Mouse (Mus musculus) cerebellum, adult 11 months (tissue): ENCODE measurements around the gene Cox15.

Experiments
- DNase-seq: peaks from one replicate; pipeline ENCODE4 v3.0.0; 2022

Gene Cox15

DNA sequence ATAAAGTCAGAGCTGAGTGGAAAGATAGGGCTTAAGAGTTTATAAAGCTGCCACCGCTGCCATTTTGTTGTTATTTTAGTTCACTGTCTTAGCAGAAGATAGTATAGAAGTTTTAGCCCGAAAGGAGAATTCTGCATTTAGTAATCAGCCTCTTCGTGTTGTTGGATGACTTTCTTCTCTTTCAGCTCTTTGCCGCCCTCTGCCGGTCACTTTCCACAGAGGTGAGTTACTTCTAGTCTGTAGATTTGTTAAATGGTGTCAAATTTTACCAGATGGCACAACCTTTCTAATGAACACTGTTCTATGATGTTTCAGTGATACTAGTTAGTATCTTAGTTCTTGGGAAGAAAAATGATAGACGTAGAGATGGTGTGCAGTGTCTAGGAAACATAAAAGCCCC lies 7.7 kb upstream of the Cox15 start:
- DNase-seq = peak; percentile 49

DNA sequence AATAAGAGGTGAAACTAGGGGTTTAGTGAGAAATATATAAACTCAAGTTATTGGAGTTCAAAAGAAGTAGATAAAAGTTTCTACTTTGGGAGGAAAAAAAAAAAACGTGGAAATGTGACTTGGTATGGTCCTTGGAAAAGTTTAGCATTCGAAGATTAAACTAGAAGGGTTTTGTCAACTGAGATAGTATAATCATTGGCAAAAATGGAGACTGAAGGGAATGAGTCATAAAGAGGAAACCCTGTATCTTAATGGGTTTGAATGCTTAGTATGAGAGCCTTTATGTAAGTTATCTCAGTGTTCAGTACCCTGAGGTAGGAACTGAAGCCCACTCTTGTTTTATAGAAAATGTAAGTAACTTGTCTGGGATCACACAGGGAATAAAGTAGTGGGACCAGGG lies 2.1 kb upstream of the Cox15 start:
- no peak for DNase-seq

DNA sequence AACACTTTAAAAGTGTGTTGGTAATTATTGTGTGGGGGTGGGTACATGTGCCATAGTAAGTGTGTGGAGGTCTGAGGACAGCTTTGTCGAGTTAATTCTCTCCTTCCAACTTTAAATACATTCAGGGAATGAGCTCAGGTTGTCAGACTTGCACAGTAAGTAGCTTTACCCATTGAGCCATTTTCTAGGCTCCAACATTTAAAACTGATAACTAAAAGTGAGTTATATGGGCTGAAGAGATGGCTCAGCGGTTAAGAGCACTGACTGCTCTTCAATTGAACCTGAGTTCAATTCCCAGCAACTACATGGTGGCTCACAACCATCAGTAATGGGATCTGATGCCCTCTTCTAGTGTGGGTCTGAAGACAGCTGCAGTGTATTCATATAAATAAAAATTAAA lies 1.4 kb upstream of the Cox15 start:
- DNase-seq = no peak

DNA sequence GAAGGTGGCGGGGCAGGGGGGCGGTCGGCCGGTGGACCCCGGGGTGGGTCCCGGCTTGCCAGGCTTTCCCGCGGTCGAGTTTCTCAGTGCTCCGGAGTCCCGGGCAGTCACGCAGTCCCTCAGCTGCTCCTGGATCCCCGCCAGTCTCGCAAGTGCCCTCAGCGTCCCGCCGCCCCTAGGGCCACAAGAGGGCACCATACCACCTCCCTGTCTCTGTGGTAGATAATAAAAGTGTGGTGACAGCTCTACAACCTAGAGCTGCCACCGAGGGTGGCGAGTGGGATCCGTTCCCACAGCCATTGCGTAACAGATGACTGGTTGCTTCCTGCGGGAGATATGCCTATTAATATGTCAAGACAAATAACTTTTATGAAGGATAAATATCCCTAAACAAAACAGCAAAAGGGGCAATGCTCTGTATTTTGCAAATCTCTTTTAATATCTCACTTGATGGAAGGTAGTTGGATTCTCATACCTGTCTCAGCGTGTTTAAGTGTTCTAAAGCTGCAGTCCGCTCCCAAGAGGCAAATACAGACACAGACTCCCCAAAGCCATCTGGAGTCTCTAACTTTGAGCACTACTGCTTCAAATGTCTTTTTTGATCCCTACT lies 531 bp upstream of the Cox15 start:
- DNase-seq = peak; percentile 90

DNA sequence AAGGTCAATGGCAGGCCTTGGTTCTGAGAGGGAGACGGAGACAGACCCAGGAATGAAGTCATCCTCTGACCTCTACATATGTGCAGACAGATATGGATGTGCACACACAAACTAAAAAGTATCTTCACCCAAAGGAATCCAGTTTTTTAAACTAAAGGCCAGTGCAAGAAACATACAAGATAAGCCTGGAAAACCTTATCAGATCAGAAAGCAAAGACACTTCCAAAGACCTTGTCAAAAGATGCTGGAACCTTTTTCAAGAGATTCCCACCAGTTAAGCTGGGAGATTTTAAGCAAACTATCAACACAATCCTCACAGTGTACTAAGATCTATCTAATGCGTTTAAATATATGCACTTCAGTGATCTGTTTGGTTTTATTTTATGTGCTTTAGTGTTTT lies 2.8 kb downstream of the Cox15 start:
- DNase-seq = no peak

DNA sequence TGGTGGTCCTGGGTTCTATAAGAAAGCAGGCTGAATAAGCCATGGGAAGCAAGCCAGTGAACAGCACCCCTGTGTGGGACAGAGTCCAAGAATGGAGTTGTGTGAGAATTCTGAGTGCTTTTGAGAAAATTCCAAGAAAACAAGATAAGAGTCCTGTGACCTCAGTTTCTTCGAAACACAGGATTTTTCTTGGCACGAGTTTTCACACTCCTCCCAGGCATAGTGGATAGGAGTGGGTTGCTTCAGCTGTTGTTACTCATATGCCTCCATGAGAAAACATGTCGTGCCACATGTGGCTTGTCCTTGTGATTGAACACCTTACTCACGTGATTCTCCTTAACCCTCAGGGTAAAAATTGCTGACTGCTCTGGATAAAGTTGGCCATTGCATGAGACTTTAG lies 4.9 kb downstream of the Cox15 start:
- no peak for DNase-seq

DNA sequence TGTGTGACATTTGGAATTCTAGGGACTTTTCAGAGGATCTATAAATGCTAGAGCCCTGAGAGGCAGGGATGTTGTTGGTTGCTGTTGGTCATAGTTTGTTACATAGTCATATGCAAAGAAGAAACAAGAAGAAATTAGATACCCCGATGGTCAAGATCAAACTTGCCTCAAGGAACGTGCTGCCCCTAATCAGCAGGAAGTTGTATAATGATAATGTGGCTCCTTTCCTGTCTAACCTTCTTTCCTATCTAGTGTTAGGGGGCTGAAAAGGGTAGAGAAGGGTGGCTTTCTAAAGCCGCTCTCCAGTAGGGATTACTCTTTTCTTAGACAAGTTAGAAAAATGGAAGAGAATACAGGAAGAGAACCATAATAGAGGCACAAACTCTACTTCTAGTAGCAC lies 7.1 kb downstream of the Cox15 start:
- no peak for DNase-seq

DNA sequence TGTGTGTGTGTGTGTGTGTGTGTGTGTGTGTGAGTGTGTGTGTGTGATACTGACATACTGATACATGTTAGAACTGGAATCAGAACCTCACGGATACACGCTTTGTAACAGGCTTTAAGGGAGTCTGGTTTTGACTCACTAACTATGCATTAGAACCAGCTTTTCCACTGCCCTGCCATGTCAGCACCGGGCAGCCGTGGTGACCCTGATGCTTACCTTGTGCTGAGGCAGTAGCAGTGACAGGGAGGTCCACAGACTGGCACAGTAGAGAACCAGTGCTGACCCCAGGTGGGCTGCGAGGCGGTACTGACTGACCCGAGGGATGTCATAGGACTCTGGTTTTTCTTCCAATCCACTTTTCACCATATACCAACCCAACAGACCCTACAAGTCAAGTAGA lies 9.4 kb downstream of the Cox15 start:
- DNase-seq = no peak

DNA sequence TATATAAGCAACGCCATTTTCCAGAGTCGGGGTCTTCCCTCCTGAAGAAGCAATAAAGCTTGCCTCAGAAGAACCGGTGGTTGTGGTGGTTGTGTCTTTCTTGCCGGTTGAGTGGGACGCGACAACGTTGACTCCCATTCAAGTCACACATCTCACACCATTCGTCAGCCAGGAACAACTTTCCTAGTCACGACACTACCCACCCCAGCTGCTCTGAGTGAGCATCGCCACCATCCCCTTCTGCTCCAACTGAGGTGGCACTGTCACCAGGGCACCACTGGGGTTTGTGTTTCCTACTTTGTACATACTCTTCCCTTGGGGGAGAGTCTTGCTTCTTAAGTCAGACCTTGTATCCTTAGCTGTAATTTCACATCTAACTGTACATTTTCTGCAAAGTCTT lies 14.4 kb downstream of the Cox15 start:
- no peak for DNase-seq

DNA sequence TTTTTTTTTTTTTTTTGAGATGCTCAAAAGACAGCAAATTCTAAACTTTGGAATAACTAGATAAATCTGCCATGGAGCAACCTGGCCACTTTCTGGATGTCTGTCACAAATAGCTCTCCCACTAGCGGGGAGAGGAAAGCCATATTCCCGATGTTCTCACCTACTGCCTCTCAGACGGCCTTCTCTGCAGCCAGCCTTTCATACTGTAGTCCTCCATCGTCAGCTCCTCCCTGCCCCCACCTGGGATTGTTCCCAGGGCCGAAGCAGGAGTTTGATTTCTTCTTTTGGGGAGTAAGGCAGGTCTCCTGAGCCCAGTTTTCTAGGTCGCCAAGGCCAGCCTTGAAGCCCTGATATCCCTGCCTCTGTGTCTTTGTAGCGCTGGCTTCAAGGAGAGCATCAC lies 21.6 kb downstream of the Cox15 start:
- DNase-seq = no peak

DNA sequence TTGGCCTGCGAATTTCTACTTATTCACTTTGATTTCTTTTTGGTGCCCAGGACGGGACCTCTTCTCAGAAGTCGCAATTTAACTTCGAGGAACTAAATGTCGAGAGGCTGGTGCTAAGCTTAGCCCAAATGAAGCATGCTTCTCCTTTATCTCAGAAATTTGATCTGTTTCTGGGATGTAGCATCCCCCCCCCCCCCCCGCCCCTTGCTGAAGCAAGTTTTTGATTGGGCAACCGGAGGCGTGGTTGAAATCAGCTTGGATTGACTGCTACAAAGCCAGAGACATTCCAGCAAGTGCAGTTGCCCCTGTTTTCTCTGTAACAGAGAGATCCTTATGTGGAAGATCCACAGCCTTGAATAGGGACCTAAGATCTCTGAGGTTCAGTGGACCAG lies 22.8 kb downstream of the Cox15 start:
- DNase-seq = no peak

DNA sequence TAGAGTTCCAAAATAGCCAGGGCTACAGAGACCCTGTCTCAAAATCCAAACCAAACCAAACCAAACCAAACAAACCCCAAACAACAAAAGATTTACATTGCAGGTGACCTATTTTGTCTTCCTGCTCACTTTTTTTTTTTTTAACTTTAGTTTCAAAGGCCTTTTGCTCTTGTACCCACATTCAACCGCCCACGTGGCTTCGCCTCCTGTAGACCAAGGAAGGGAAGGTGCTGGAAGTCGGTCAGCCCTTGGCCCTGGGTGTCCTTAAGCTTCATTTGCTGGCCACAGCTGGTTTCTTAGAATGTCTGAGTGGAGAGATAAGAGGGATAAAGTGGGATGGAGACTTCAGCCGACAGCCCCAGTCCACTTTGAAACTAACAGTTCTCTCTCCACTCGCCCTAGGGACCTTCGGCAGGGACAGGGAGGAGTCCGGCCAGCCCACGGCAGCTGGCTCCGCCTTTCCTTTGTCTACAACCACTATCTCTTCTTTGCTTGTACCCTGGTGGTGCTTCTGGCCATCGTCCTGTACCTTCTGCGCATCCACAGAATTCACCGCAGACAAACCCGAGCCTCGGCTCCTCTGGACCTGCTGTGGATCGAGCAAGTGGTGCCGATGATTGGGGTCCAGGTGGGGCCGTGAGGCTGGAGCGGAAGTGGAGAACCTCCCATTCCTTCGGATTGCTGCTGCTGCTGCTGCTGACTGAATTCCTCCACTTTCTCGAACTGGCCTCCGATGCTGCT lies 23.3 kb downstream of the Cox15 start:
- DNase-seq = no peak

DNA sequence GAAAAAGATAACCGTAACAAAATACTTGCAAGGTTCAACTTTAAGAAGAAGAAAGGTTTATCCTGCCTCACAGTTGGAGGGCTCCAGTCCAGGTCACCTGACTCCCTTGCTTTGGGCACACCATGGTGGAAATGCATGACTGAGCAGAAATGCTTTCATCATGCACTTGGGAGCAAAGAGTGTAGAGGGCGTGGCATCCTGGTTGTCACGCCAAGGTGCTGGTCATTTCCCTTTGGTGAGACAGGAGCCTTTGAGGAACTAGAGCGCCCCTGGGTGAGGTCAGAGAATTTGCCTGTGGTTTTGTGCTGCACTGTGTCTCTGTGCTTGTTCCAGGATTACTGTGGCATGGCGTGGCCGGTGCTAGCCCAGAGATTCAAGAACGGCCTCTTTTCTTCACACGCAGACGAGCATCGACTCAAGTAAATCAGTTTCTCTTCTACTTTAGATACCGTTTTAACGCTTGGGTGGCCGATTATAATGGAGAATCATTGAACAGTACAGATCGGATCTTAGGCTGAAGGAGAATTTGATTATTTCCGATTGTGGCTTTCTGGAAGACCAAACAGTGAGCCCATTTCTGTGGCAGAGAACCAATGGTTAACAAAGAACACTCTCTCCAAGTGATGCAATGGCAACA lies 26.2 kb downstream of the Cox15 start:
- DNase-seq = no peak

DNA sequence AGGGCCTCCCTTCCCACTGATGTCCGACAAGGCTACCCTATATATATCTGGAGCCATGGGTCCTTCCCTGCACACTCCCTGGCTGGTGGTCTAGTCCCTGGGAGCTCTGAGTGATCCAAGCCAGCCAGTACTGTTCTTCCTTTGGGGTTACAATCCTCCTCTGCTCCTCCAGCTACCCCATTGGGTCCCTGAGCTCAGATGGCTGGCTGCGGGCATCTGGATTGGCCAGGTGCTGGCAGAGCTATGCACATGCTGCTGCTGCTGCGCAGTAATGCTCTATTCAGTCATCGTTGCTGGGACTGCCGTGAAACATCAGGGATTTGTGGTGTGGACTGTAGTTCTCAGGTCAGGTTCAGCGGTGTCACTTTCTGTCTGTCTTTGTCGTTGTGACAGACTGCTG lies 28.0 kb downstream of the Cox15 start:
- DNase-seq = no peak

DNA sequence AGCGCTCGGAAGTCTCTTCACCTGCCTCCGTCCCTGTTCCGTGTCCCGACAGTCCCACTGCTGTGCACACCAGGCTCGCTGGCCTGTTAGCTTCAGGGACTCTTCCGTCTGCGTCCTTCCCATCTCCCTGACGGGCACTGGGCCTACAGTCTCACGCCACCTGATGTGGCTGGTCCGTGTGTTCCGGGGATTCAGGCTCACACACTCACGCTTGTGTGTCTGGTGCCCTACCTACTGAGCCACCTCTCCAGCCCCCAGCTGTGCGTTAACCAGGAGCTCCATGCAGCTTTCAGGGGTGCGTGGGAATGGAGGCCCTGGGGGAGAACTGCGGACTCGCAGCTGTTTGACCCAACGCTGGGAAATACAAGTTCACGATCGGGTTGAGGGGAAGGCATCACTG lies 28.6 kb downstream of the Cox15 start:
- DNase-seq = no peak

DNA sequence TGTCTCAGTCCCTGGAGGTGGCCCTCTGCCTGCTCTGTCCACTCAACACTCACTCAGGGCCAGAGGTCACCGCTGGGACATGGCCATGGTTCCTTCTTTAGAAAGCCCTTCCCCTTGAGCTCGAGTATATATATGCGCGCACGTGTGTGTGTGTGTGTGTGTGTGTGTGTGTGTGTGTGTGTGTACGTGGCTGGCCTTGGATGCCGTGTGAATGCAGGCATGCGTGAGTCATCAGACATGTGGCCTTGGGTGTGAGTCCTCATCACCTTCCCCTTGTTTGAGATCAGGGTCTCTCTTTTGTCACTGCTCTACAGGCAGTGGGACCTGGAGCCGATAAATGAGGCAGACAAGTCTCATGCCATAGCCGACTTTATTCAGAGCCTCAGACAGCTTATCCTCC lies 29.3 kb downstream of the Cox15 start:
- DNase-seq = no peak

DNA sequence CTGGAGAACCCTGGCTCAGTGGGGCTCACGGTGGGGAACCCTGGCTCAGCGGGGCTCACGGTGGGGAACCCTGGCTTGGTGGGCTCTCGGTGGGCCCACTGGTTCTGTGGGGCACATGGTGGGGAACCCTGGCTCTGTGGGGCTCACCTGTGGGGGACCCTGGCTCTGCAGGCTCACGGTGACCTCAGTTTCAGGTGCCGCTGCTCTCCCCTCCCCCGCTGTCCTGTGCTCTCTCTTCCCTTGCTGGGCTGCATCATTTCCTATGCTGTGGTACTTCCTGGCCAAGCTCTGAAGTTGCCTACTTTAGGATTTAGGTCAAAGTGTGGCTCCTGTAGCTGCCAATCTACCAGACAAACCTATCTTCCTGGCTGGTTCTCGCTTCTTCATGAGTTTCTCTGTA lies 29.9 kb downstream of the Cox15 start:
- DNase-seq = no peak

DNA sequence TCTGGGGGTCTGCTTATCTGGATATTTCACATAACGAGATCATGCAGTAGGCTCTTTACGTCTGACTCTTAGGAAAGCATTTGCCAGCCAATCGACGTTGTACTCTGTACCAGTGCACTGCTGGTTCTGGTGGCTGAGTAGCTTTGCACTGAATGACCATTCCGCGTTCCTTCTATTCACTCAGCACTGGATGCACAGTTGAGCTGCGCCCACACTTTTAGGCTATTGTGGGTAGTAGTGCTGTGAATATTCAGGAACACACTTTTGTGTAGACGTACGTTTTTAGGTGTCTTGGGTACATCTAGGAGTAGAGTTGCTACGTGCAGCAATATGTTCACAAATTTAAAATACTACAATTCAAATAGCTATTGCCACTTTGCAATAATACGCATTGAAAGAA lies 32.7 kb downstream of the Cox15 start:
- DNase-seq = no peak

DNA sequence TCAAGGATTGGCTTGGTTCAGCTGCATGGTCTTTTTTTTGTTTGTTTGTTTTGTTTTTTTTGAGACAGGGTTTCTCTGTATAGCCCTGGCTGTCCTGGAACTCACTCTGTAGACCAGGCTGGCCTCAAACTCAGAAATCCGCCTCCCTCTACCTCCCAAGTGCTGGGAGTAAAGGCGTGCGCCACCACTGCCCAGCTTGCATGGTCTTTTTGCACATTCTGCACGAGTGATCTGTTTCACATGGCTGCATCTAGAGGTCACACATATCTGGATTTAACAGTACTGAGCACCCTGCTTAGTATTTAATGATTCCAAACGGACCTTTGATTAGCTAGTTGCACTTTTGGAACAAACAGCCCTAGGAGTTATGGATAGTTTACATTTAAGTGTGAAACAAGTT lies 40.8 kb downstream of the Cox15 start:
- no peak for DNase-seq

DNA sequence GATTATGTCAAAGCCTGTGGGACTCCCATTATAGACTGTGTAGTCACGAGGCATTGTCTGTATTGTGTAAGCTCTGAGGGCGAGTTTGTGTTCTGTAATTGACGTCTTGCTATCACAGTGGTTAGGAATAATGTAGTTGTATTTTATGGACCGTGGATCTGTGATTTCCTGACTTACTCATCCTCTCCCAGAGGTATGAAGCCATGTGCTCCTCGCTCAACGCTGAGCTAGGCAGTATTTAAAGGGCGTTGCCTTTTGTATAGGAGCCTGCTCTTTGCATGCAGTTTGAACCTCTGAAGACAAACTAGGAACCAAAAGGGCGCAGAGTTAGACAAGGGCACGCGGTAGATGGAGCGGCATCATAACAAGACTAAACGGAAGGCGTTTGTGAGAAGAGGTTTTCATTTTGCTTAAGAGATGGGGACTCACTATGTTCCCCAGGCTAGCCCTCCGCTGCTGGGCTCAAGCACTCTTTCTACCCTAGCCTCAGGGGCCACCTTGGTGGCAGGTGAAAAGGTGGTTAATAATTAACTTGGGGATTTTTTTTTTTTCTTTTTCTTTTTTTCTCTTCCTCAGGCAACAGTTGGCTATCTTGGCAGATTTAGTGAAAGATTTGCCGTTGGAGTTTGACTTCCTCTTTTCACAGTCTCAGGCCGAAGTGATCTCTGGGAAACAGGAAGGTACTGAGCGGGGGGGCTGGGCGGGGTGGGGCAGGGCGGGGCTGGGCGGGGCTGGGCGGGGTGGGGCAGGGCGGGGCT lies 41.5 kb downstream of the Cox15 start:
- no peak for DNase-seq

DNA sequence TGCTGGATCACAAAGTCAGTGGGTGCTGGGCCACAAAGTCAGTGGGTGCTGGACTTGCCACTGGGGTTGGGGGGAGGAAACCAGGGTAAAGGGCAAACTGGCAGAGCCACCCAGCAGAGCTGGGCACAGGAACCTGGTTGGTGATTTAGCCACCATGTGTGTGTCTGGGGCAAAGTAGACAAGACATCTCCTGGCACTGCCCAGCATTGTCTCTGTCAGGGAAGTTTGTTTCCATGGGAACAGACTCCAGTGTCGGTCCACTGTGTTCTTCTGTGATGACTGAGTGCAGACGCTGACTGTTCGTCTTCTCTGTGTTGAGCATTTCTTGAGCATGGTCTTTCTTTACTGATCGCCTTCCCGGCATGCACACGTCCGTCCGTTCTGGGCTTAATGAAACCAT lies 43.5 kb downstream of the Cox15 start:
- no peak for DNase-seq

DNA sequence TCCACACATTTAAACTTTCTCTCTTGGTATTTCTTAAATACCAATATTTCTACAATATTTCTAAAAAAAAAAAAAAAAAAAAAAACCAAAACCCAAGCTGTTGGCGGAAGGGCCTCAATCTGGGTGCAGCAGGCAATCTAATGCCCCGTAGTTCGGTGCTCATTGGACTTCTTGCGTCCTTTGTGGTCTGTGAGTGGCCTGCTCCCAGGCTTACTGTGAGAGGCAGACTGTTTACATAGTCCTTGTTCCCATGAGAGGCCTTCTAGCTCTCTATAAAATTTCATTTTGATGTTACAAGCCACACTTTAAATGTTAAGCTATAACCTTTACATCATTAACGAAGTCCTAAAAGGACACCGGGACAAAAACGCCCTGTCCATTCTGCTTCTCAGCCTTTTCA lies 44.6 kb downstream of the Cox15 start:
- DNase-seq = no peak

DNA sequence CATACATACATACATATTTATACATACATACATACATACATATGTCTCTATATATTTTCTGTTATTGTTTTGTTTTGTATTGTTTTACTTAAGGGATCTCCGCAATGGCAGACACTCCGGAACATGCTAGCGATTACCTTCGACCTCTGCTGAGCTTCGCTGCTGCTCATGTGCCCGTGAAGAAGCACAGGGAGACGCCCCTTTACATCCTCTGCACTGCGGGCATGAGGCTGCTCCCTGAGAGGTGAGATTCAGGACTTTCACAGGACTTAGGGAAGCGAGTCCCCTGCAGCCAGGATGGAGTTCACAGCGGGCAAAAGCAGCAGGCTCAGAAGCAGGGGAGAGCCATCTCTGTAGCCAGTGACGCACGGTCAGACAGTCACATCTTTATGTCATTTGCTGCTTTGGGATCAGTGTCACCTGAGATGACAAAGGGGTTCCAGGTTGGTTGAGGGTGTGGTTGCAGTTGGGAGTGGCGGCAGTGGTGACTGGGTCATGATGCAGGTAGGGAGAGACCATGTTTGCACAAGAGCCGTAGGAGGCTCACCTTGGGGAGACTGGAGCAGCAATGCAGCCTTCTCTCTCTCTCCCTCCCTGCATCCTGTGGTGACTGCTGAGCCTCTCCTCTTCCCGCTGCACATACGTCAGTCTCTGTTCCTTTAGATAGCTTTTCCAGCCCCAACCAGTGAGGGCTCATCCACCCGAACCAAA lies 47.9 kb downstream of the Cox15 start:
- no peak for DNase-seq
